Mouse (Mus musculus) ES-E14 (cell line): Measurements from ENCODE around the gene Ngrn.

ENCODE experiments used
- HCFC1 ChIP-seq: IDR thresholded peaks from 2 replicates; pipeline ENCODE4 v1.6.1; 2012; ENCODE audit warnings: low read length, inconsistent platforms, borderline replicate concordance; ENCODE audit not compliant: insufficient read depth
- MAFK ChIP-seq: IDR thresholded peaks from 2 replicates; pipeline ENCODE4 v1.6.1; 2014; ENCODE audit warnings: mild to moderate bottlenecking, low read depth, low read length, inconsistent platforms; ENCODE audit not compliant: insufficient read depth

GRCm38 (mm10) chr7:80267764-80268163 is 6.7 kb downstream of the Ngrn start:
- TF ChIP-seq MAFK (no peak), HCFC1 (no peak)
